Mouse (Mus musculus) spleen, adult 2 months (tissue): Measurements from ENCODE around the gene Racgap1.

Experiments
- CTCF ChIP-seq: fragments of 200-500 bp; IDR thresholded peaks from 2 replicates; pipeline ENCODE4 v1.5.1; 2011; ENCODE audit warnings: mild to moderate bottlenecking, inconsistent platforms; ENCODE audit not compliant: insufficient read depth, insufficient read length, insufficient replicate concordance; ENCODE audit errors: extremely low read depth
- POLR2A ChIP-seq: fragments of 200-500 bp; IDR thresholded peaks from 2 replicates; pipeline ENCODE4 v1.6.1; 2011; ENCODE audit warnings: low read depth, low read length, inconsistent platforms

GRCm38 (mm10) chr15:99583463-99584344 lies 67.8 kb downstream of the Racgap1 start:
- TF ChIP-seq POLR2A (no peak), CTCF (no peak)
